Mouse (Mus musculus) limb, embryonic 11.5 days (tissue): ENCODE measurements at regions not wholly inside any gene's neighbourhood (a gene's known extent, or its start where the extent isn't known, plus 50 kb on each side); places are given as distances from the start of the nearest gene placed in this dataset.

Experiments used
- ATAC-seq: fragments of 200-750 bp; cut with Nextera tagmentation; 2 replicates; pipeline ENCODE4 v1.8.0; 2017; ENCODE audit warnings: low read depth; ENCODE audit not compliant: insufficient number of reproducible peaks, low FRiP score, low TSS enrichment
- DNase-seq: peaks from one replicate; pipeline ENCODE4 v3.0.0-alpha.2; 2015; ENCODE audit warnings: low spot score
- H3K27ac ChIP-seq: fragments of 300-500 bp; sonication (generic); replicated peaks from 2 replicates; pipeline ENCODE4 v1.5.1; 2014; ENCODE audit warnings: low read depth, mild to moderate bottlenecking, low read length
- H3K27me3 ChIP-seq: fragments of 300-500 bp; sonication (generic); 2 replicates; pipeline ENCODE4 v1.6.1; 2014; ENCODE audit warnings: mild to moderate bottlenecking, low read length, mixed read lengths; ENCODE audit not compliant: control insufficient read depth, insufficient read depth
- H3K36me3 ChIP-seq: fragments of 300-500 bp; sonication (generic); 2 replicates; pipeline ENCODE4 v1.6.1; 2014; ENCODE audit warnings: mild to moderate bottlenecking, low read length, moderate library complexity, mixed read lengths; ENCODE audit not compliant: control insufficient read depth, insufficient read depth
- H3K4me1 ChIP-seq: fragments of 300-500 bp; sonication (generic); 2 replicates; pipeline ENCODE4 v1.6.1; 2014; ENCODE audit warnings: low read length, mixed read lengths; ENCODE audit not compliant: control insufficient read depth, insufficient read depth
- H3K4me2 ChIP-seq: fragments of 300-500 bp; sonication (generic); 2 replicates; pipeline ENCODE4 v1.6.1; 2014; ENCODE audit warnings: low read depth, mild to moderate bottlenecking, moderate library complexity; ENCODE audit not compliant: severe bottlenecking
- H3K4me3 ChIP-seq: fragments of 300-500 bp; sonication (generic); 2 replicates; pipeline ENCODE4 v1.5.1; 2014; ENCODE audit warnings: low read depth, low read length
- H3K9ac ChIP-seq: fragments of 300-500 bp; sonication (generic); 2 replicates; pipeline ENCODE4 v1.6.1; 2014; ENCODE audit warnings: mild to moderate bottlenecking, low read length
- H3K9me3 ChIP-seq: fragments of 300-500 bp; sonication (generic); 2 replicates; pipeline ENCODE4 v1.6.1; 2016; ENCODE audit warnings: low read length; ENCODE audit not compliant: control insufficient read depth
- WGBS: fragments of 180-500 bp; shearing (Covaris S2); extraction: QIAGEN DNeasy Blood & Tissue Kit; methylation state at CpG from one replicate; pipeline ENCODE4 v1.1.7; 2014; 5-methylcytosine and 5-hydroxymethylcytosine counted together

DNA sequence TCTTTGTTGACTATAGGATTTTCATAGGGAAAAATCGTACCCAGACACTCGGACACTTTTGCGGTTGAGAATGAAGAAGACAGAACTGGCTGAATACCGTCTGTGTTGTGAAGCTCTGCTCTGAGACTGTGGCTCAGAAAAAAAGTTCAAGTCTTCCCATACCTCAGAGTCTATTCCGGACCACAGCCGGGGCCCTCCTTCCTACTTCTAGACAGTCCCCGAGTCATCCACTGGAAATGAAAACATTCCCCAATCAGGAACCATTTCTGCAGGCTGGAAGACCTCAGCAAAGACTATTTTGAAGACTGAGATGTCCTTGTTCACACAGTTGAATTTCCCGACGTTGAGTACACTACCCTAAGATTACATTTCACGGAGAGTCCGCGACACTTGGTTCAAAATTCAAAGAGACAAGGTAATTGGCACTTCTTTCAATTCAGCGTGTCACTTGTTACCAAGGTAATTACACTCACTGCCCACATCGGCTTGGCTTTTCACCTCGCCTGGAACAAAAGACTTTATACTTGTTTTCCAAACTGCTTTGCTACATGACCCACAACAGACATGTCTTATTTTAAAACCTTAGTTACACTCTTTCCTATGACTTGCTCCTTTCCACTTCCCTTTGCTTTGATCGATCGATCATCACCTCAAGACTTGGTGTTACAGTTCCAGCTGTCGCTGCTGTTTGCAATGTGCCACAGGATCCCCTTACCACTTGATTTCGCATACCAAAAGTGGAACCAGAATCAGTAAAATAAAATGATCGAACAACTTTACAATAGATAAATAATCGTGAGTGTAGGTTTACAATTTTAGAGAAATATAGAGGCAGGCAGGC is 219.2 kb upstream of the Pcsk5 start:
- Histone ChIP-seq H3K27me3 (no peaks in the 10 kb centered on the region), H3K4me1 (no peaks in the 10 kb centered on the region; the same call in 1 of the 2 replicates), H3K4me3 (no peak overlapping the region), H3K4me2 (no peak overlapping the region), H3K27ac (no peak overlapping the region), H3K36me3 (no peaks in the 10 kb centered on the region), H3K9me3 (no peaks in the 10 kb centered on the region), H3K9ac (no peak overlapping the region)
- DNase-seq, result no peak
- ATAC-seq, result no peak
- 80% methylated on average over 21 of the region's 21 CpGs for WGBS

DNA sequence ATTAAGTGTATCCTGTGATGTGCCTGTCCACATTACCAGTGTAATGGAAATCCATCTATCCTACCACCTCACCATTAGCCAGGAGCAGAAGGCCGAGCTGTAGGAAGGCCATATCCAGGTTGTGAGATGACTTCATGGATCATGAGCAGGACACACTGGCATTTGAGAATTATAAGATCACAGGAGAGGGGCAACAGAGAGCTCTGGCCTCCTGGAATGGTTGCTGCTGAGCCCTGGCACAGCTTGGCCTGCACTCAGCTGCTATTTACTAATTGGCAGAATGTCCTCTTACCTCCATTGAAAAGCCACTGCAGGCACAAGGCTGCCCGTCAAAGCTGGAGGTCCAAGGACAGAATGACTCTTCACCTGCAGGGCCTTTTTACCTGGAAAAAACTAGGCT is 212.9 kb upstream of the Pcsk5 start:
- no peaks in the 10 kb centered on the region for H3K27me3 ChIP-seq
- H3K4me3 ChIP-seq, result no peak overlapping the region
- H3K36me3 ChIP-seq, result no peaks in the 10 kb centered on the region
- WGBS, result 84% methylated on average over 2 of the region's 2 CpGs
- no peak overlapping the region for H3K4me2 ChIP-seq
- no peaks in the 10 kb centered on the region for H3K9me3 ChIP-seq
- no peak overlapping the region for H3K9ac ChIP-seq
- ATAC-seq (no peak), DNase-seq (no peak)
- no peaks in the 10 kb centered on the region for H3K4me1 ChIP-seq
- H3K27ac ChIP-seq, result no peak overlapping the region

DNA sequence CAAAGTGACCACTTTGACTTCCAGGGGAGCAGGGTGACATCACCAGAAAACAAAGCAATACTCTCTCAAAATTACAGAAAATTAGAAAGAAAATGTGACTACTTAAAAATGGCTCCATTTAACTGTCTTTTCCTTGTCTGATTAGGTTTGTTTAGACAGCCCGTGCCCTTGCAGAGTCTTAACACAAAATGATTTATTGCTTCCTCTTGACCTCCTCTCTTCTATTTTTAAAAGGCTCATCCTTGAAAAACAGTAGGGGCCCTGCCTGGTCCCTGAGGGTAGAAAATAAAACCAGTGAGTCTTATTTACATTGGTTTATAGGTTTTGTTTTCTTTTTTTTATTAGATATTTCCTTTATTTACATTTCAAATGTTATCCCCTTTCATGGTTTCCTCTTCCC is 196.8 kb upstream of the Pcsk5 start:
- ATAC-seq (no peak), DNase-seq (no peak)
- no peaks in the 10 kb centered on the region for H3K9me3 ChIP-seq
- no peak overlapping the region for H3K9ac ChIP-seq
- H3K4me1 ChIP-seq, result no peaks in the 10 kb centered on the region
- H3K36me3 ChIP-seq, result no peaks in the 10 kb centered on the region
- no peak overlapping the region for H3K4me3 ChIP-seq
- H3K27me3 ChIP-seq, result no peaks in the 10 kb centered on the region
- H3K4me2 ChIP-seq, result no peak overlapping the region
- 28% methylated on average over 1 of the region's 1 CpGs for WGBS
- H3K27ac ChIP-seq, result no peak overlapping the region

DNA sequence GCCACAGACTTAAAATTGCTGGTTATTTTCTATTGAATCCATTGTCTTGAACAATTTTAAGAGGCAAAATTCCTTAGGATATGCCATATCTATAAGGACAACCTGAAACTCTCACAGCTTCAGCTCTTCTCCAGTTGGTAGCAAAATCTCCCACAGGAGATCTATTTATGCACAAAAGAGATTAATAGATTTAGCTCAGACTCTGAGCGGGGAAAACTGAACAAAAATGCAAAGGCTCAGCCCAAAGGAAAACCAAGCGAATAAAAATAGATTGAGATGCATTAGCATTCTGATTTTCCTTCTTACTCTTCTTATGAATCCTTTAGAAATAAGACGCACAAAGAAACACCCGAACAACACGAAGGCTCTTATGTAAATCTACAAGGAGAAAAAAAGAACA is 196.2 kb upstream of the Pcsk5 start:
- Histone ChIP-seq H3K4me2 (no peak overlapping the region), H3K36me3 (no peaks in the 10 kb centered on the region), H3K27ac (no peak overlapping the region), H3K27me3 (no peaks in the 10 kb centered on the region), H3K9me3 (no peaks in the 10 kb centered on the region), H3K4me1 (no peaks in the 10 kb centered on the region), H3K9ac (no peak overlapping the region), H3K4me3 (no peak overlapping the region)
- no peak for ATAC-seq
- WGBS, result 91% methylated on average over 5 of the region's 5 CpGs
- DNase-seq, result no peak

DNA sequence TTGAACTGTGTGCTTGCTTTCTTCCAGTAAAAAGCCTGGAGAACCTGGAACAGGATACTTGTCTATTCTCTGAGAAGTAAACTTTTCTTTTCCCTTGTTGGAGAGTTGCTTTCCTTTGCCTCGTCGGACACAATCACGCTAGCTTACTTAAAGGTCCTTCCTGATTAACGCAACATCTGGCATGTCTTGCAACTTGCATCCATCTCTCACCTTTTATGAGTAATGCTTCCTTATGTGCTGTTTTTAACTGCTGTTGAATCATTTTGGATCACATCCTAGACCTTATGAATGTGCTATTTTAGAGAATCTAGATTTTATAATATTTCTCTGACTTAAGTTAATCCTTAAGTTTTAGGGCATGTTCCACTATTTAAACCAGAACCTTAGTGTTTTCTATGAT is 188.4 kb upstream of the Pcsk5 start:
- H3K9ac ChIP-seq, result no peak overlapping the region
- DNase-seq (no peak), ATAC-seq (no peak)
- 80% methylated on average over 4 of the region's 4 CpGs for WGBS
- H3K4me2 ChIP-seq, result no peak overlapping the region
- no peak overlapping the region for H3K27ac ChIP-seq
- no peaks in the 10 kb centered on the region for H3K9me3 ChIP-seq
- no peaks in the 10 kb centered on the region for H3K4me1 ChIP-seq
- no peak overlapping the region for H3K4me3 ChIP-seq
- H3K27me3 ChIP-seq, result no peaks in the 10 kb centered on the region
- H3K36me3 ChIP-seq, result no peaks in the 10 kb centered on the region

DNA sequence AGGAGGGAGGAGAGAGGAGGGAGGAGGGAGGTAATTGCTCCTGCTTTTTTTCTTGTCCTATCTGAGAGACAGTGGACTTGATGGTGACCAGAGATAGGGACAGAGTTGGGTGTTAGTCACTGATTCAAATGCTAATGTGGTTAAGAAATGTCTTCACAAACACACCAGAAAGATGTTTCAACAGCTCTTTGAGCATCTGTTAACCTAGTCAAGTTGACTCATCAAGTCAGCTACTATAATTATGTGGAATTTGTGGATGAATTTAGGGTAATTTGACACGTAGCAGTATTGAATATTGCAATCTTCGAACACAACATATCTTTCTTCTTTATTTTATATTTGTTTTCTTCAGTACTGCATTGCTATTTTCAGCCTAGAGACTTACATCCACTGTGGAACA is 182.9 kb upstream of the Pcsk5 start:
- no peak overlapping the region for H3K4me3 ChIP-seq
- H3K9ac ChIP-seq, result no peak overlapping the region
- H3K27me3 ChIP-seq, result no peaks in the 10 kb centered on the region
- H3K27ac ChIP-seq, result no peak overlapping the region
- no peaks in the 10 kb centered on the region for H3K9me3 ChIP-seq
- ATAC-seq, result no peak
- H3K4me1 ChIP-seq, result no peaks in the 10 kb centered on the region
- 85% methylated on average over 2 of the region's 2 CpGs for WGBS
- DNase-seq, result no peak
- H3K36me3 ChIP-seq, result no peaks in the 10 kb centered on the region
- H3K4me2 ChIP-seq, result no peak overlapping the region

DNA sequence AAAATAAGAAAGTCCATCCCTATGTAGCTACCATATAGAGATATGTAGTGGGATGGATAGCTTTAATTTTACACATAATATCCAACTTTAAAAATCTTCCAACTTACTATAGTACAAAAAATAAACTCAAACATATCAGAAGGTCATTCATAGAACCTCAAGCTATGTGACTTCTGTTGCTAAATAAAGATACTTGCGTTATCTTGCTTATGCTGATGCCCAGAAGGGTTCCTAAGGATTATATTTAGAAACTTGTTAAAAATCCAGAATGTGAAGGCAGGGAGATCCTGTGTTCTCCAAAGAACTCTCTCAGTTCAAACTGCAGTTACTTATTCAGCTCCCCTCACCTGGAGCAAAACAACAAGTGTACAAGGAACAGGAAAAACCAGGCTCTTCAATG is 177.9 kb upstream of the Pcsk5 start:
- ATAC-seq (no peak), DNase-seq (no peak)
- H3K9me3 ChIP-seq, result no peaks in the 10 kb centered on the region
- no peaks in the 10 kb centered on the region for H3K27me3 ChIP-seq
- 88% methylated on average over 1 of the region's 1 CpGs for WGBS
- H3K4me1 ChIP-seq, result no peaks in the 10 kb centered on the region
- H3K9ac ChIP-seq, result no peak overlapping the region
- no peak overlapping the region for H3K27ac ChIP-seq
- H3K36me3 ChIP-seq, result no peaks in the 10 kb centered on the region
- no peak overlapping the region for H3K4me3 ChIP-seq
- H3K4me2 ChIP-seq, result no peak overlapping the region

DNA sequence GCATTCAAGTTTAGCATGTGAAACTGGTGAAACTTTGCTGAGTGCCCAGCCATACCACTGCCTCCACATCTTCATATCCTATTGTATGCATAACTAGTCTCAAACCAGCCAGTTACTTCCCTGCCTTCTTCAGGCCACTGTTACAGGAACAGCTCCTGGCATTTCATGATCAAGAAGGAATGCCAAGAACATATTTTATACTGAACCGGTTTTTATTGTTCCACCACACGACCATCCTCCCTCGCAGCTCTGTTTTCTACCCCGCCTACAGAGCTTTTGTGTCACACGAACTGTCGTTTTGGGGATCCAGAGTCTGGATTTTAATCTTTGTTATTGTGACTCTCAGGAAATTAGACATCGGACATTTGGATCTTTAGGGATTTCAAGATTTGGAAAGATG is 174.6 kb upstream of the Pcsk5 start:
- Histone ChIP-seq H3K36me3 (no peaks in the 10 kb centered on the region), H3K4me3 (no peak overlapping the region), H3K9ac (no peak overlapping the region), H3K27me3 (no peaks in the 10 kb centered on the region), H3K4me2 (no peak overlapping the region), H3K27ac (no peak overlapping the region), H3K4me1 (no peaks in the 10 kb centered on the region), H3K9me3 (no peaks in the 10 kb centered on the region)
- no peak for DNase-seq
- no peak for ATAC-seq
- WGBS, result 82% methylated on average over 7 of the region's 7 CpGs

DNA sequence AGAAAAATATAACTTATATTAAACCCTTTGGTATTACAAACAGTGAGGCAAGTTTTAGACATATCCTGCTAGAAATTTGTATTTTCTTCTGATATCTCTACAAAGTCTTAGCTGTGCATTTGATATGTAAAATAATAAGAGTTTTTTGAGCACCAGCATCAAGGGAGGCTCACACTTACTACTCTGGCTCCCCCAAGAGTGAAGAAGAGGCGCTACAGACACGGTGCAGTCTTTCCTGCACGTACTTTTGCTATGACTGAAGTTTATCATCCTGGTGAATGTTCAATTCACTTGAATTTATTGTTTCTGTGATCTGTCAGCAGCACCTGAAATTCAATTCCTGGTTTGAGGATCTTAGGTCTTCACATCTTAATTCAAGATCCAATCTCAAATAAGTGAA is 160.1 kb upstream of the Pcsk5 start:
- Histone ChIP-seq H3K4me3 (no peak overlapping the region), H3K4me1 (no peaks in the 10 kb centered on the region), H3K4me2 (no peak overlapping the region), H3K9me3 (no peaks in the 10 kb centered on the region), H3K27me3 (no peaks in the 10 kb centered on the region), H3K27ac (no peak overlapping the region), H3K36me3 (no peaks in the 10 kb centered on the region), H3K9ac (no peak overlapping the region)
- ATAC-seq (no peak), DNase-seq (no peak)
- 89% methylated on average over 3 of the region's 3 CpGs for WGBS
